Mouse (Mus musculus) layer of hippocampus, adult 2 months (tissue): ENCODE measurements around the gene Otx1. TPM values are rescaled to one million over a fixed set of nuclear protein-coding genes. Genes with fewer than 3 reads are reported as not detected.
A peak's percentile ranks its signal among the peaks of the same experiment; 100 is the strongest.

Experiments
- DNase-seq, 2 experiments: peaks; one replicate each; pipeline ENCODE4 v3.0.0; 2022; ENCODE audit warnings: low spot score in 2 of 2
- H3K27ac ChIP-seq: fragments of 200-600 bp; 2 replicates; pipeline ENCODE4 v1.8.1; 2022
- H3K4me3 ChIP-seq: fragments of 200-600 bp; 2 replicates; pipeline ENCODE4 v1.8.1; 2022; ENCODE audit warnings: mild to moderate bottlenecking
- CTCF ChIP-seq: fragments of 200-600 bp; conservative IDR thresholded peaks from 2 replicates; pipeline ENCODE4 v1.8.1; 2022; ENCODE audit warnings: antibody characterized with exemption, mild to moderate bottlenecking, moderate library complexity
- long read RNA-seq, 2 experiments: library from polyadenylated mRNA; stranded (forward); transcript quantifications; one replicate each; pipeline ENCODE4 v2.0.0; 2021; ENCODE audit warnings: borderline mapping rate in 2 of 2
- total RNA-seq, 2 experiments: library from RNA; stranded (reverse); gene quantifications; 2 replicates each; pipeline ENCODE4 v1.2.3; 2021

Gene Otx1
- 1 to 10 TPM; 3.6 to 4.2 TPM for total RNA-seq
- long read RNA-seq, experiment 1, partial matches to known transcripts, result 1 of 3 reads
- long read RNA-seq, experiment 1, other reads (novel, unspliced or antisense), result 1 of 3 reads
- long read RNA-seq, experiment 2, partial matches to known transcripts, result 0 of 1 reads
- long read RNA-seq, experiment 2, other reads (novel, unspliced or antisense), result 1 of 1 reads

GRCm38 (mm10) chr11:22002783-22003340 lies at the start of gene Otx1:
Gene Otx1 (minus strand): TSS chr11:22002897.
- DNase-seq, result peak in 1 of 2 experiments; percentile 9
- peak within 1 kb of the TSS; percentile 81 for H3K27ac ChIP-seq
- TF ChIP-seq CTCF, result no peak
- peak within 1 kb of the TSS; percentile 58 for H3K4me3 ChIP-seq

DNA sequence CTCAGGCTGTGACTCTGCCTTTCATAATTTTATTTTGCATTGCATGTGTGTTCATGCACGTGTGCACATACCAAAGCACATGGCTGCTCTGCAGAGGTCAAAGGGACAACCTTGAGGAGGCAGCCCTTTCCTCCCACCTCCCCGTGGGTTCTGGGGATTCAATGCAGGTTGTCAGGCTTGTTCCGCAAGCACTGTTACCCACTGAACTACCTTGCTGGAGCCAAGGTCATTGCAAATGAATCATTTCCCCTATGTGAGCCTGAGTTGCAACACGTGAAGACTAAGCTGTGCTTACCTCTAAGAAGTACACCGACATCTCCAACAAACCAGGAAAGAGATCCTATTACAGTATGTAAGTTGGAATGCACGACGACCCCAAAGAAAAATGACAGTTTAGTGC lies 48.2 kb upstream of the Otx1 start:
- no peak for DNase-seq
- Histone ChIP-seq H3K27ac (no peak overlapping the region), H3K4me3 (no peak overlapping the region)
- no peak for TF ChIP-seq CTCF

GRCm38 (mm10) chr11:22039854-22040426 lies 37.2 kb upstream of the Otx1 start:
- H3K27ac ChIP-seq, result no peak overlapping the region
- no peak overlapping the region for H3K4me3 ChIP-seq
- no peak for TF ChIP-seq CTCF
- no peak for DNase-seq

- Histone ChIP-seq H3K4me3 (no peak overlapping the region), H3K27ac (no peak overlapping the region)
- DNase-seq, result no peak
- no peak for TF ChIP-seq CTCF
These were observed 31.9 kb upstream of the Otx1 start for GRCm38 (mm10) chr11:22034564-22035105.

GRCm38 (mm10) chr11:22033582-22033981 lies 30.9 kb upstream of the Otx1 start:
- no peak for DNase-seq
- no peak for TF ChIP-seq CTCF
- no peak overlapping the region for H3K27ac ChIP-seq
- H3K4me3 ChIP-seq, result no peak overlapping the region

- Histone ChIP-seq H3K27ac (no peak overlapping the region), H3K4me3 (no peak overlapping the region)
- no peak for DNase-seq
- TF ChIP-seq CTCF, result no peak
These were observed 17.9 kb upstream of the Otx1 start for GRCm38 (mm10) chr11:22020602-22021001.

DNA sequence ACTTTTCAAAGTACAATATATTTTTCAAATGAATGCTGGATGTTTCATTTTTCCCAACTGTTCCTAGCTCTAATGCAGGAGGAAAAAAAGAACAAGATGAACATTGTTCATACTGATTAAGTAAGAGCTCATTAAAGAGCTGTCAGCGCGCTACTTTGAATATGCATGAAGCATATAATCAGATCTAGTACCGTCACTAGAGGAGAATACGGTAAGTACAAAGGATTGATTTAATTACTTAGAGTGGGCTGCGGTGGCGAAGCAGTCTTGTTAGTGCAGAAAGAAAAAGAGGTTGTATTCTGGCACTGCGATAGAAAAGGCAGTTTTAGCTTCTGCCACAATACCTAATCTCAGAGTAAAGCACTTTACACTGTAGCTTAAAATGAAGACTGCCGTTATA lies 14.7 kb upstream of the Otx1 start:
- TF ChIP-seq CTCF, result no peak
- no peak overlapping the region for H3K4me3 ChIP-seq
- peak overlapping the region; percentile 46 for H3K27ac ChIP-seq
- DNase-seq, result peak in 1 of 2 experiments; percentile 42

- 0 out of 2 replicates have a peak overlapping the region, but pooled peaks have one; percentile 46 for H3K27ac ChIP-seq
- TF ChIP-seq CTCF, result no peak
- no peak for DNase-seq
- H3K4me3 ChIP-seq, result no peak overlapping the region
These were observed 13.6 kb upstream of the Otx1 start for GRCm38 (mm10) chr11:22016341-22016740.

GRCm38 (mm10) chr11:22008817-22009216 lies 6.1 kb upstream of the Otx1 start:
- H3K4me3 ChIP-seq, result peak overlapping the region; percentile 17; the same call in 1 of the 2 replicates
- no peak for DNase-seq
- peak overlapping the region; percentile 70 for H3K27ac ChIP-seq
- no peak for TF ChIP-seq CTCF

- DNase-seq, result no peak
- Histone ChIP-seq H3K4me3 (peak overlapping the region; percentile 17; the same call in 1 of the 2 replicates), H3K27ac (peak overlapping the region; percentile 70)
- TF ChIP-seq CTCF, result no peak
These were observed 5.5 kb upstream of the Otx1 start for GRCm38 (mm10) chr11:22008129-22008596.

DNA sequence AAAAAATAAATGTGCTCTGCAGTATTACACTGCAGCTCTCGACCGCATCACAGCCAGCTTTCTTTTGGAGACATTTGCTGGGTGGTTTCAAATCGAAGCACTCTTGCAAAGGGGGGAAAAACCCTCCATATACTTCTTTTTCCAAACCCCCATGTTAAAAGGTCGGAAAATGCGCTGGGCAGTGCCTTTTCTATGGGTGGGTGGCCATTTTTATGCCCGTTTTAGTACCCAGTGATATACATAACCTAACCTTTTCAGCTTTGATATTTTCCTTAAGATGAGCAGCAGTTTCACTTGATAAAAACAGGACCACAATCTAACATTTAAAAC lies 5.0 kb upstream of the Otx1 start:
- no peak for TF ChIP-seq CTCF
- no peak for DNase-seq
- peak overlapping the region; percentile 70 for H3K27ac ChIP-seq
- H3K4me3 ChIP-seq, result peak overlapping the region; percentile 17; the same call in 1 of the 2 replicates

GRCm38 (mm10) chr11:22007088-22007780 lies 4.5 kb upstream of the Otx1 start:
- peak in 1 of 2 experiments; percentile 11 for DNase-seq
- peak overlapping the region; percentile 70 for H3K27ac ChIP-seq
- peak overlapping the region; percentile 17; the same call in 1 of the 2 replicates for H3K4me3 ChIP-seq
- TF ChIP-seq CTCF, result no peak
